Mouse (Mus musculus): ENCODE data around the gene Yipf7.

DNA sequence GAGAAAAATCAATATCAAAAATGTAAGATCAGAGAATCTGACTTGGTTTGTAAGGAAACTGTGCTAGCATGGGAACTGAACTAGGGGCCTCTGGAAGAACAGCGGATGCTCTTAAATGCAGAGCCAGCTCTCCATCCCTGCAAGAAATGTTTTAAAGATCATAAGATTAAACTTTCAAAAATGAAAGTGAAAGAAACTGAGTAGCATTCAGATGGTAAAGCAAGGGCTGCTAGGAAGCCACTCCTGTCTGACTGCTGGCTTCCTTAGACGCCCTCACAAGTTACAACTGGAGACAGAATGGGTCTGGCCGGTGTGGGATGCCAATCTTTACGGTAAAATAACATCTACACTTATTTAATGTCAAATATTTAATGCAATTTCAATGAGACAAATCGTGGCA lies 20.4 kb downstream of the Yipf7 start:
- TF ChIP-seq CTCF (IDR thresholded peaks at IDR 0.05; ENCODE audit: borderline replicate concordance, control insufficient read depth, extremely low read depth, insufficient read depth, low read length, poor library complexity), result no peak
- TF ChIP-seq POLR2A (IDR thresholded peaks at IDR 0.05; ENCODE audit: control insufficient read depth, extremely low read depth, insufficient read depth, low read length, poor library complexity), result no peak

Data from thymus, adult 2 months (tissue).